Mouse (Mus musculus) intestine, embryonic 16.5 days (tissue): Measurements from ENCODE around the gene Slc2a4. TPM values are rescaled to one million over a fixed set of nuclear protein-coding genes. Genes with fewer than 3 reads are reported as not detected.

Source experiments
- ATAC-seq: fragments of 200-750 bp; cut with Nextera tagmentation; 2 replicates; pipeline ENCODE4 v1.8.0; 2017; ENCODE audit warnings: moderate TSS enrichment, moderate library complexity
- H3K27ac ChIP-seq: fragments of 300-500 bp; sonication (generic); 2 replicates; pipeline ENCODE4 v1.5.1; 2014; ENCODE audit warnings: mild to moderate bottlenecking, low read length
- H3K27me3 ChIP-seq: fragments of 300-500 bp; sonication (generic); replicated peaks from 2 replicates; pipeline ENCODE4 v1.6.1; 2014; ENCODE audit warnings: low read length, control low read depth, mixed read lengths; ENCODE audit not compliant: control insufficient read depth, insufficient read depth
- H3K36me3 ChIP-seq: fragments of 300-500 bp; sonication (generic); 2 replicates; pipeline ENCODE4 v1.6.1; 2014; ENCODE audit warnings: low read length, control low read depth; ENCODE audit not compliant: control insufficient read depth, insufficient read depth
- H3K4me1 ChIP-seq: fragments of 300-500 bp; sonication (generic); 2 replicates; pipeline ENCODE4 v1.6.1; 2014; ENCODE audit warnings: low read length, control low read depth, mixed read lengths; ENCODE audit not compliant: control insufficient read depth, insufficient read depth
- H3K4me2 ChIP-seq: fragments of 300-500 bp; sonication (generic); 2 replicates; pipeline ENCODE4 v1.6.1; 2014; ENCODE audit warnings: low read depth, low read length, control low read depth
- H3K4me3 ChIP-seq: fragments of 300-500 bp; sonication (generic); 2 replicates; pipeline ENCODE4 v1.5.1; 2014; ENCODE audit warnings: mild to moderate bottlenecking, low read length
- H3K9ac ChIP-seq: fragments of 300-500 bp; sonication (generic); 2 replicates; pipeline ENCODE4 v1.6.1; 2014; ENCODE audit warnings: low read depth, low read length
- H3K9me3 ChIP-seq: fragments of 300-500 bp; sonication (generic); 2 replicates; pipeline ENCODE4 v1.6.1; 2016; ENCODE audit warnings: low read length, control low read depth; ENCODE audit not compliant: control insufficient read depth
- whole genome bisulfite sequencing: fragments of 180-500 bp; shearing (Covaris S2); extraction: QIAGEN DNeasy Blood & Tissue Kit; methylation state at CpG from one replicate; pipeline ENCODE4 v1.1.7; 2014; 5-methylcytosine and 5-hydroxymethylcytosine counted together
- polyA plus RNA-seq: library from polyadenylated mRNA; unstranded; fragments of >200 nt; fragmentation: Nextera tagmentation; extraction: Ambion mirVana; gene quantifications from 2 replicates; pipeline ENCODE4 v1.2.1, GENCODE M21; 2015

The Slc2a4 gene
- polyA plus RNA-seq, 1 experiment from 2014 or later, result 22.6 TPM

- Histone ChIP-seq H3K27ac (peak overlapping the region; percentile 84), H3K4me1 (peaks cover 30% of the 10 kb centered on the region), H3K4me2 (peak overlapping the region; percentile 94), H3K9ac (peak overlapping the region; percentile 91), H3K4me3 (peak overlapping the region; percentile 79), H3K9me3 (no peaks in the 10 kb centered on the region), H3K36me3 (peaks cover 40% of the 10 kb centered on the region), H3K27me3 (no peaks in the 10 kb centered on the region)
- WGBS, result under 1% methylated on average over 17 of the region's 17 CpGs
- ATAC-seq, result no peak; the same call in 1 of the 2 replicates
These were observed 33.6 kb downstream of the Slc2a4 start for GRCm38 (mm10) chr11:69914372-69914764.

GRCm38 (mm10) chr11:69913554-69914371 is 34.2 kb downstream of the Slc2a4 start, which contains the start of gene Gps2:
Gps2 (plus strand) TSS chr11:69913888.
- peak within 1 kb of the TSS; percentile 94 for H3K4me2 ChIP-seq
- peaks cover 24% of the 10 kb centered on the region for H3K4me1 ChIP-seq
- H3K27me3 ChIP-seq, result no peaks in the 10 kb centered on the region
- peak within 1 kb of the TSS; percentile 84 for H3K27ac ChIP-seq
- peak within 1 kb of the TSS; percentile 79 for H3K4me3 ChIP-seq
- H3K9me3 ChIP-seq, result no peaks in the 10 kb centered on the region
- peak within 1 kb of the TSS; percentile 91 for H3K9ac ChIP-seq
- 2% methylated on average over 61 of the region's 61 CpGs for WGBS
- ATAC-seq, result peak; percentile 88
- peaks cover 44% of the 10 kb centered on the region for H3K36me3 ChIP-seq

- no peak overlapping the region for H3K27ac ChIP-seq
- H3K4me2 ChIP-seq, result peak overlapping the region; percentile 94
- H3K4me1 ChIP-seq, result peaks cover 22% of the 10 kb centered on the region
- H3K4me3 ChIP-seq, result peak overlapping the region; percentile 79
- no peak for ATAC-seq
- no peaks in the 10 kb centered on the region for H3K27me3 ChIP-seq
- WGBS, result 73% methylated on average over 15 of the region's 15 CpGs
- H3K36me3 ChIP-seq, result peaks cover 51% of the 10 kb centered on the region
- peak overlapping the region; percentile 91 for H3K9ac ChIP-seq
- no peaks in the 10 kb centered on the region for H3K9me3 ChIP-seq
These were observed 35.1 kb downstream of the Slc2a4 start for GRCm38 (mm10) chr11:69912716-69913530.

GRCm38 (mm10) chr11:69911701-69912100 is 36.3 kb downstream of the Slc2a4 start:
- WGBS, result 89% methylated on average over 6 of the region's 6 CpGs
- Histone ChIP-seq H3K4me2 (no peak overlapping the region), H3K9ac (no peak overlapping the region)

GRCm38 (mm10) chr11:69910781-69911560 is 37.0 kb downstream of the Slc2a4 start:
- no peak overlapping the region for H3K4me3 ChIP-seq
- no peak overlapping the region for H3K27ac ChIP-seq
- H3K36me3 ChIP-seq, result peaks cover 56% of the 10 kb centered on the region
- no peak for ATAC-seq
- H3K27me3 ChIP-seq, result no peaks in the 10 kb centered on the region
- 90% methylated on average over 17 of the region's 17 CpGs for WGBS
- no peaks in the 10 kb centered on the region for H3K9me3 ChIP-seq
- no peak overlapping the region for H3K4me2 ChIP-seq
- no peak overlapping the region for H3K9ac ChIP-seq
- peaks cover 16% of the 10 kb centered on the region for H3K4me1 ChIP-seq

More at GRCm38 (mm10) chr11:69911701-69912100, 36.3 kb downstream of the Slc2a4 start:
- Histone ChIP-seq H3K9me3 (no peaks in the 10 kb centered on the region), H3K4me1 (peaks cover 18% of the 10 kb centered on the region), H3K4me3 (no peak overlapping the region), H3K27me3 (no peaks in the 10 kb centered on the region), H3K27ac (no peak overlapping the region), H3K36me3 (peaks cover 55% of the 10 kb centered on the region)
- no peak for ATAC-seq

- peaks cover 59% of the 10 kb centered on the region for H3K36me3 ChIP-seq
- H3K27ac ChIP-seq, result no peak overlapping the region
- 94% methylated on average over 8 of the region's 8 CpGs for WGBS
- no peak overlapping the region for H3K4me3 ChIP-seq
- peaks cover 12% of the 10 kb centered on the region; the same call in 1 of the 2 replicates for H3K4me1 ChIP-seq
- no peaks in the 10 kb centered on the region for H3K9me3 ChIP-seq
- no peak overlapping the region for H3K4me2 ChIP-seq
- H3K9ac ChIP-seq, result no peak overlapping the region
- ATAC-seq, result no peak
- no peaks in the 10 kb centered on the region for H3K27me3 ChIP-seq
These were observed 37.8 kb downstream of the Slc2a4 start for GRCm38 (mm10) chr11:69910177-69910576.

- H3K4me2 ChIP-seq, result no peak overlapping the region
- H3K4me1 ChIP-seq, result peaks cover 5% of the 10 kb centered on the region; the same call in 1 of the 2 replicates
- H3K9me3 ChIP-seq, result no peaks in the 10 kb centered on the region
- H3K27me3 ChIP-seq, result no peaks in the 10 kb centered on the region
- 87% methylated on average over 5 of the region's 5 CpGs for WGBS
- no peak overlapping the region for H3K9ac ChIP-seq
- no peak overlapping the region for H3K4me3 ChIP-seq
- H3K27ac ChIP-seq, result no peak overlapping the region
- H3K36me3 ChIP-seq, result peaks cover 64% of the 10 kb centered on the region
- ATAC-seq, result no peak
These were observed 38.8 kb downstream of the Slc2a4 start for GRCm38 (mm10) chr11:69909174-69909573.

- Histone ChIP-seq H3K36me3 (peaks cover 69% of the 10 kb centered on the region), H3K9ac (no peak overlapping the region), H3K9me3 (no peaks in the 10 kb centered on the region), H3K27me3 (no peaks in the 10 kb centered on the region), H3K4me3 (no peak overlapping the region), H3K27ac (no peak overlapping the region), H3K4me2 (no peak overlapping the region), H3K4me1 (peaks cover 5% of the 10 kb centered on the region; the same call in 1 of the 2 replicates)
- ATAC-seq, result no peak
- WGBS, result 93% methylated on average over 11 of the region's 11 CpGs
These were observed 39.3 kb downstream of the Slc2a4 start for GRCm38 (mm10) chr11:69908645-69909044.
